Mouse (Mus musculus) erythroblast, embryonic 14.5 days (primary cell): ENCODE measurements around the gene Fancc.

ENCODE experiments used
- GATA1 ChIP-seq: IDR thresholded peaks from 2 replicates; pipeline ENCODE4 v1.6.1; 2012; ENCODE audit warnings: low read length, inconsistent platforms, mixed read lengths
- TAL1 ChIP-seq: IDR thresholded peaks from 3 replicates; pipeline ENCODE4 v1.6.1; 2012; ENCODE audit warnings: low read length, inconsistent platforms, mixed read lengths

DNA sequence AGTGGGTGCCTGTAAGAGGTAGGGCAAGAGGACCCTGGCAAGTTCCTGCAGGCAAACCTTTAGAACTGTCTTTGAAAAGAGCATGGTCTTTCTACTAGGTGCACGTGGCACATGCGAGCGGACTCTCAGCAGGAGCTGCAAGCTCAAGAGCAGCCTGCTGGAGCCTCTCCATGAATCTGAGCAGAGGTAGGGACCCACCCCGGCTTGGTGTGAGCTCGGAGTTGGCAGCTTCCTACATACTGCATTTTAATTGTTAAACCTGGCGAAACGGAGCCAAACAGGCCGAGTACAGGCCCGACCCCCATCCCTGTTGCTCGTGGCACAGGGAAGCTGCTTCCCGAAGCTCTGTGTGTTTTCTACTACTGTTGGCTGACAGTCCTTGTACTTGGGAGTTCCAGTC is 200.8 kb downstream of the Fancc start:
- no peak for TF ChIP-seq GATA1
- TF ChIP-seq TAL1 = no peak
